Mouse (Mus musculus) thymus, adult 2 months (tissue): ENCODE data around the gene Oas1h.

Experiments
- CTCF ChIP-seq: fragments of 200-500 bp; IDR thresholded peaks from 2 replicates; pipeline ENCODE4 v1.5.1; 2012; ENCODE audit warnings: mild to moderate bottlenecking, control low read depth, low read length, moderate library complexity, borderline replicate concordance; ENCODE audit not compliant: control insufficient read depth, poor library complexity, insufficient read depth; ENCODE audit errors: extremely low read depth
- POLR2A ChIP-seq: fragments of 200-500 bp; IDR thresholded peaks from 2 replicates; pipeline ENCODE4 v1.6.1; 2012; ENCODE audit warnings: mild to moderate bottlenecking, low read length, control low read depth, moderate library complexity; ENCODE audit not compliant: control insufficient read depth, poor library complexity, insufficient read depth; ENCODE audit errors: extremely low read depth

DNA sequence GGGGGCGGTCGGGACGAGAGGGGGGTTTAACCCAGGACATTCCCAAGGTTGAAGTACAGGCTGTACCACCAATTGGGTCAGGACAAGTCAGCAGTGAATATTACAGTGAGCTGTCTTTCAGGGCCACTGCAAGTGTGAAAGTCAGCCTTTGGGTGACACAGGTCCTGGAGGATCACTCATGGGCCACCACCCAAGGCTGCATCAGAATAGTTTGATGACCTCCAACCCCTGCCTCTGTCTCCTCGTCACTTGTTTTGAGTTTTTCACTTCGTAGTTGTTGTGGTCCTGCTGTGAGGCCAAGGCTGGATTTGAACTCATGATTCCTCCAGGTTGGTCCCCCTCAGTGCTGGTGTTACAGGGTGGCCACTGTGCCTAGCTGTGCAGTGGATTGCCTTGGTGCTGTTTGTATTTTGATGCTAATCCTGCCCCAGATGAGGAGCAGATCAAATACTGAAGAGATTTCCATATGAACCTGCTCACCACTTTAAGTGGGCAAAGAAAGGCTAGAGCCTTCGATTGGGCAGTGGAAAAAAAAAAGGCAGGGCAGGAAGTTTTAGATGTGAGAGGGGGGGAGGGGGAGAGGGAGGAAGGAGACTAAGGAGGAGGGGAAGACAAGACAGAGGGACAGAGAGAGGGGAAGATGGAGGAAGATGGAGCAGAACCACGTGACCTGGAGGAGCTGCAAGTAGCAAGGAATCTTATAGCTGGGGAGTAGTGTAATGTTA, 47.1 kb downstream of the Oas1h start:
- no peak for TF ChIP-seq CTCF
- TF ChIP-seq POLR2A = no peak
